Mouse (Mus musculus) heart, postnatal 0 days (tissue): Measurements from ENCODE around the gene Rbms3. TPM values are rescaled to one million over a fixed set of nuclear protein-coding genes. Genes with fewer than 3 reads are reported as not detected.

Experiments used
- ATAC-seq: fragments of 200-750 bp; cut with Nextera tagmentation; 2 replicates; pipeline ENCODE4 v1.8.0; 2017; ENCODE audit warnings: low read depth, moderate number of reproducible peaks, moderate library complexity; ENCODE audit not compliant: insufficient read depth
- DNase-seq: peaks from one replicate; pipeline ENCODE4 v3.0.0-alpha.2; 2016; ENCODE audit warnings: low spot score
- H3K27ac ChIP-seq: fragments of 300-500 bp; sonication (generic); 2 replicates; pipeline ENCODE4 v1.5.1; 2014; ENCODE audit warnings: low read depth, mild to moderate bottlenecking
- H3K27me3 ChIP-seq: fragments of 300-500 bp; sonication (generic); 2 replicates; pipeline ENCODE4 v1.6.1; 2014; ENCODE audit warnings: low read length, mixed read lengths; ENCODE audit not compliant: control insufficient read depth, insufficient read depth
- H3K36me3 ChIP-seq: fragments of 300-500 bp; sonication (generic); replicated peaks from 2 replicates; pipeline ENCODE4 v1.6.1; 2014; ENCODE audit warnings: low read length, mixed read lengths; ENCODE audit not compliant: control insufficient read depth, insufficient read depth
- H3K4me1 ChIP-seq: fragments of 300-500 bp; sonication (generic); 2 replicates; pipeline ENCODE4 v1.6.1; 2014; ENCODE audit warnings: antibody characterized with exemption; ENCODE audit not compliant: control insufficient read depth, insufficient read depth
- H3K4me2 ChIP-seq: fragments of 300-500 bp; sonication (generic); 2 replicates; pipeline ENCODE4 v1.6.1; 2014; ENCODE audit warnings: low read depth, mild to moderate bottlenecking, low read length, moderate library complexity
- H3K4me3 ChIP-seq: fragments of 300-500 bp; sonication (generic); 2 replicates; pipeline ENCODE4 v1.5.1; 2014; ENCODE audit warnings: low read depth, low read length
- H3K9ac ChIP-seq: fragments of 300-500 bp; sonication (generic); replicated peaks from 2 replicates; pipeline ENCODE4 v1.6.1; 2014; ENCODE audit warnings: low read depth, low read length, mixed read lengths
- H3K9me3 ChIP-seq: fragments of 300-500 bp; sonication (generic); replicated peaks from 2 replicates; pipeline ENCODE4 v1.6.1; 2016; ENCODE audit warnings: low read length; ENCODE audit not compliant: control insufficient read depth
- CTCF ChIP-seq: IDR thresholded peaks from 2 replicates; pipeline ENCODE4 v1.5.1; 2016; ENCODE audit warnings: antibody characterized with exemption, control low read depth, low read depth
- EP300 ChIP-seq: IDR thresholded peaks from 2 replicates; pipeline ENCODE4 v1.6.1; 2016; ENCODE audit warnings: antibody characterized with exemption, low read depth
- WGBS: fragments of 180-500 bp; shearing (Covaris S2); extraction: QIAGEN DNeasy Blood & Tissue Kit; methylation state at CpG from one replicate; pipeline ENCODE4 v1.1.7; 2014; 5-methylcytosine and 5-hydroxymethylcytosine counted together
- polyA plus RNA-seq: library from polyadenylated mRNA; unstranded; fragments of >200 nt; fragmentation: Nextera tagmentation; extraction: Ambion mirVana; gene quantifications from 2 replicates; pipeline ENCODE4 v1.2.1, GENCODE M21; 2015
- total RNA-seq: library from RNA; depleted of rRNA; stranded (reverse); fragments of >200 nt; gene quantifications from 2 replicates; pipeline ENCODE4 v1.2.3, GENCODE M21; 2014; ENCODE audit warnings: low replicate concordance

Rbms3 gene
- total and polyA plus RNA-seq, 2 experiments from 2014 or later, result 18.2 to 75.3 TPM

- TF ChIP-seq CTCF (no peak), EP300 (no peak)
- Histone ChIP-seq H3K27ac (no peak overlapping the region), H3K36me3 (no peaks in the 10 kb centered on the region), H3K4me1 (no peaks in the 10 kb centered on the region), H3K4me2 (no peak overlapping the region), H3K9me3 (no peaks in the 10 kb centered on the region), H3K27me3 (no peaks in the 10 kb centered on the region), H3K9ac (no peak overlapping the region), H3K4me3 (no peak overlapping the region)
- ATAC-seq (peak; percentile 76; the same call in 1 of the 2 replicates), DNase-seq (peak; percentile 25)
- 55% methylated on average over 10 of the region's 10 CpGs for WGBS
Measured at GRCm38 (mm10) chr9:116762395-116763025, 867.2 kb downstream of the Rbms3 start.

- Histone ChIP-seq H3K27me3 (no peaks in the 10 kb centered on the region), H3K27ac (no peak overlapping the region), H3K4me1 (no peaks in the 10 kb centered on the region), H3K36me3 (no peaks in the 10 kb centered on the region), H3K9ac (no peak overlapping the region), H3K9me3 (peaks cover 6% of the 10 kb centered on the region), H3K4me3 (no peak overlapping the region), H3K4me2 (no peak overlapping the region)
- ATAC-seq (no peak), DNase-seq (no peak)
- 53% methylated on average over 11 of the region's 11 CpGs for WGBS
- no peak for TF ChIP-seq EP300
- TF ChIP-seq CTCF, result no peak
Measured at GRCm38 (mm10) chr9:116748857-116749584, 880.7 kb downstream of the Rbms3 start.

- H3K9ac ChIP-seq, result no peak overlapping the region
- no peak overlapping the region for H3K27ac ChIP-seq
- H3K4me2 ChIP-seq, result no peak overlapping the region
- no peak overlapping the region for H3K4me3 ChIP-seq
- no peaks in the 10 kb centered on the region for H3K4me1 ChIP-seq
- TF ChIP-seq EP300, result no peak
- TF ChIP-seq CTCF, result no peak
- H3K27me3 ChIP-seq, result no peaks in the 10 kb centered on the region
- ATAC-seq (no peak), DNase-seq (no peak)
- no peaks in the 10 kb centered on the region for H3K36me3 ChIP-seq
- peaks cover 6% of the 10 kb centered on the region for H3K9me3 ChIP-seq
- 77% methylated on average over 4 of the region's 4 CpGs for WGBS
Measured at GRCm38 (mm10) chr9:116748346-116748745, 881.4 kb downstream of the Rbms3 start.

- H3K27ac ChIP-seq, result no peak overlapping the region
- WGBS, result 86% methylated on average over 3 of the region's 3 CpGs
- peaks cover 6% of the 10 kb centered on the region for H3K9me3 ChIP-seq
- H3K9ac ChIP-seq, result no peak overlapping the region
- H3K4me1 ChIP-seq, result no peaks in the 10 kb centered on the region
- H3K4me3 ChIP-seq, result no peak overlapping the region
- no peak for ATAC-seq
- no peak overlapping the region for H3K4me2 ChIP-seq
- no peak for DNase-seq
- TF ChIP-seq CTCF, result no peak
- no peak for TF ChIP-seq EP300
- no peaks in the 10 kb centered on the region for H3K36me3 ChIP-seq
- no peaks in the 10 kb centered on the region for H3K27me3 ChIP-seq
Measured at GRCm38 (mm10) chr9:116746871-116747270, 882.8 kb downstream of the Rbms3 start.

DNA sequence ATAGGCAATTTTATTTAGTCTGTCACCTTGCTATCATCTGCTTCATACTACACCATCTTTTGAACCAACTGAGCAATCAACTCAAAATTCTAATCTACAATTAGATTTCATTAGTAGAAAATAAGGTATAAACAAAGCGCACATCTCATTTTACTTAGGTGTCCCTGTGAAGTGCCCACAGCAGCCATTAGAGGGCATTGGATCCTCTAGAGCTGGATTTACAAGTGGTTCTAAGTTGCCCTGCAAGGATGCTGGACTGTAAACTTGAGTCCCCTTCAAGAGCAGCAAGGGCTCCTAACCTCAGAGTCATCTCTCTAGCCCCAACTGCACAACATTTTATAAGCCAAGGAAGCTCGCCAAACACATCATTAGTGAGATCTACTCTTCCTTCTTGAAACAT is 891.9 kb downstream of the Rbms3 start:
- no peaks in the 10 kb centered on the region for H3K4me1 ChIP-seq
- H3K4me3 ChIP-seq, result no peak overlapping the region
- no peak for ATAC-seq
- TF ChIP-seq EP300 (no peak), CTCF (no peak)
- no peak overlapping the region for H3K9ac ChIP-seq
- H3K9me3 ChIP-seq, result no peaks in the 10 kb centered on the region
- no peaks in the 10 kb centered on the region for H3K27me3 ChIP-seq
- H3K36me3 ChIP-seq, result no peaks in the 10 kb centered on the region
- no peak overlapping the region for H3K27ac ChIP-seq
- 88% methylated on average over 2 of the region's 2 CpGs for WGBS
- DNase-seq, result no peak
- no peak overlapping the region for H3K4me2 ChIP-seq
